ENCODE assay signal across 8 mouse cellular contexts in genomic region chr10:127526681-127527080, GRCm38 (mm10). TPM values are rescaled to one million over a fixed set of nuclear protein-coding genes. Genes with fewer than 3 reads are reported as not detected.
DNase-seq lines count a peak whose midpoint lies in the region; ATAC-seq and TF ChIP-seq lines count a peak whose summit lies in the region.

No protein-coding gene starts in this region.

- under 1% methylated on average over 26 of the region's 26 CpGs for WGBS in bone marrow, adult 2 months
- WGBS in forebrain, embryonic 12.5 days, result under 1% methylated on average over 26 of the region's 26 CpGs
- under 1% methylated on average over 24 of the region's 26 CpGs for WGBS in hindbrain, embryonic 16.5 days
- WGBS in liver, embryonic 11.5 days, result under 1% methylated on average over 26 of the region's 26 CpGs

- TF ChIP-seq CTCF in bone marrow, adult 2 months (IDR thresholded peaks at IDR 0.05; ENCODE audit: control insufficient read depth, insufficient read depth, low read length), result peak; percentile 19; the same call in 1 of the 2 replicates

- H3K36me3 ChIP-seq in forebrain, embryonic 12.5 days (replicated peaks), result no peaks in the 10 kb centered on the region
- H3K36me3 ChIP-seq in hindbrain, embryonic 16.5 days (ENCODE audit: control insufficient read depth, insufficient read depth, low read length), result no peaks in the 10 kb centered on the region
- no peaks in the 10 kb centered on the region for H3K36me3 ChIP-seq in liver, embryonic 11.5 days (ENCODE audit: control insufficient read depth, insufficient read depth, low read length)

- TF ChIP-seq POLR2A in bone marrow, adult 2 months (IDR thresholded peaks at IDR 0.05; ENCODE audit: borderline replicate concordance, control insufficient read depth, low read depth, low read length), result no peak

- DNase-seq in cerebellum, adult 9-10 months, result no peak
- DNase-seq in liver, embryonic 11.5 days (ENCODE audit: low spot score), result peak; percentile 57
- DNase-seq in naive thymus-derived CD4-positive, alpha-beta T cell, adult 2 months (ENCODE audit: low read depth), result peak; percentile 37
- no peak for DNase-seq in layer of hippocampus, adult 18-20 months (ENCODE audit: low spot score in 2 of 2)

- peaks cover 89% of the 10 kb centered on the region for H3K27me3 ChIP-seq in forebrain, embryonic 12.5 days
- peaks cover 24% of the 10 kb centered on the region for H3K27me3 ChIP-seq in hindbrain, embryonic 16.5 days (replicated peaks; ENCODE audit: control insufficient read depth, insufficient read depth, low read length)
- H3K27me3 ChIP-seq in liver, embryonic 11.5 days (replicated peaks; ENCODE audit: control insufficient read depth, insufficient read depth, low read length), result peaks cover 85% of the 10 kb centered on the region

- no peaks in the 10 kb centered on the region for H3K9me3 ChIP-seq in forebrain, embryonic 12.5 days
- no peaks in the 10 kb centered on the region for H3K9me3 ChIP-seq in hindbrain, embryonic 16.5 days (ENCODE audit: control insufficient read depth, low read length)
- H3K9me3 ChIP-seq in liver, embryonic 11.5 days (ENCODE audit: control insufficient read depth, low read length), result no peaks in the 10 kb centered on the region

- H3K4me1 ChIP-seq in bone marrow, adult 2 months (ENCODE audit: control insufficient read depth, insufficient read depth, low read length), result no peaks in the 10 kb centered on the region; the same call in none of the 2 replicates
- H3K4me1 ChIP-seq in forebrain, embryonic 12.5 days, result peaks cover 80% of the 10 kb centered on the region
- peaks cover 57% of the 10 kb centered on the region for H3K4me1 ChIP-seq in hindbrain, embryonic 16.5 days (ENCODE audit: control insufficient read depth, insufficient read depth, low read depth, low read length)
- peaks cover 10% of the 10 kb centered on the region for H3K4me1 ChIP-seq in liver, embryonic 11.5 days (replicated peaks; ENCODE audit: control insufficient read depth, insufficient read depth, low read length)

- no peak overlapping the region for H3K4me3 ChIP-seq in bone marrow, adult 2 months (replicated peaks; ENCODE audit: control insufficient read depth, low read depth, low read length)
- H3K4me3 ChIP-seq in forebrain, embryonic 12.5 days (replicated peaks), result peak overlapping the region; percentile 27
- H3K4me3 ChIP-seq in hindbrain, embryonic 16.5 days (ENCODE audit: low read length), result peak overlapping the region; percentile 23
- peak overlapping the region; percentile 34 for H3K4me3 ChIP-seq in liver, embryonic 11.5 days (ENCODE audit: low read depth, low read length)

- H3K9ac ChIP-seq in forebrain, embryonic 12.5 days, result peak overlapping the region; percentile 33; the same call in 1 of the 2 replicates
- H3K9ac ChIP-seq in hindbrain, embryonic 16.5 days (ENCODE audit: low read depth, low read length), result peak overlapping the region; percentile 48
- H3K9ac ChIP-seq in liver, embryonic 11.5 days (ENCODE audit: low read depth, low read length), result 0 out of 2 replicates have a peak overlapping the region, but pooled peaks have one; percentile 5

- peak overlapping the region; percentile 66 for H3K4me2 ChIP-seq in forebrain, embryonic 12.5 days
- H3K4me2 ChIP-seq in hindbrain, embryonic 16.5 days (ENCODE audit: low read length), result peak overlapping the region; percentile 94
- peak overlapping the region; percentile 53 for H3K4me2 ChIP-seq in liver, embryonic 11.5 days

- H3K27ac ChIP-seq in bone marrow, adult 2 months (ENCODE audit: control insufficient read depth, insufficient read depth, low read depth, low read length, poor library complexity), result no peak overlapping the region
- H3K27ac ChIP-seq in forebrain, embryonic 12.5 days, result peak overlapping the region; percentile 76
- H3K27ac ChIP-seq in hindbrain, embryonic 16.5 days (ENCODE audit: low read depth, low read length), result peak overlapping the region; percentile 64
- no peak overlapping the region for H3K27ac ChIP-seq in liver, embryonic 11.5 days (ENCODE audit: low read depth, low read length)

- ATAC-seq in cerebellum, adult (ENCODE audit: insufficient number of reproducible peaks, low FRiP score, low TSS enrichment), result peak; percentile 37; the same call in 1 of the 2 replicates
- no peak for ATAC-seq in forebrain, embryonic 12.5 days (ENCODE audit: low FRiP score)
- ATAC-seq in hindbrain, embryonic 16.5 days, result peak; percentile 7; the same call in 1 of the 2 replicates
- no peak; the same call in 1 of the 2 replicates for ATAC-seq in liver, embryonic 11.5 days (replicated peaks; ENCODE audit: low FRiP score)

RNA-seq across cellular contexts. Expression of gene Shmt2, which starts 4.4 kb away (rescaled TPM):
- polyA plus RNA-seq in bone marrow, adult 2 months (2011; ENCODE audit: insufficient read depth, insufficient read length, low replicate concordance, missing spikeins), result 36.7 and 39.9 TPM in 2 replicates
- 103 and 105 TPM in 2 replicates for polyA plus RNA-seq in forebrain, embryonic 12.5 days (2016; fragmentation: Nextera tagmentation; extraction: Ambion mirVana)
- polyA plus RNA-seq in hindbrain, embryonic 16.5 days (2015; fragmentation: Nextera tagmentation; extraction: Ambion mirVana), result 52.8 and 59.3 TPM in 2 replicates
- 261 and 286 TPM in 2 replicates for polyA plus RNA-seq in liver, embryonic 11.5 days (2014; fragmentation: Nextera tagmentation; extraction: Ambion mirVana)
- total RNA-seq in layer of hippocampus, adult 18-20 months (2021), result 10 to 100 TPM; 24.2 to 25.3 TPM

RNA-seq across cellular contexts. Expression of gene Nxph4, which starts 7.7 kb away (rescaled TPM):
- not detected in 2 replicates for polyA plus RNA-seq in bone marrow, adult 2 months (2011; ENCODE audit: insufficient read depth, insufficient read length, low replicate concordance, missing spikeins)
- 60.0 and 62.4 TPM in 2 replicates for polyA plus RNA-seq in forebrain, embryonic 12.5 days (2016; fragmentation: Nextera tagmentation; extraction: Ambion mirVana)
- 129 and 136 TPM in 2 replicates for polyA plus RNA-seq in hindbrain, embryonic 16.5 days (2015; fragmentation: Nextera tagmentation; extraction: Ambion mirVana)
- polyA plus RNA-seq in liver, embryonic 11.5 days (2014; fragmentation: Nextera tagmentation; extraction: Ambion mirVana), result 0.56 TPM in 1 of 2 replicates, not detected in the other
- 1 to 10 TPM; 1.2 to 1.3 TPM for total RNA-seq in layer of hippocampus, adult 18-20 months (2021)

RNA-seq across cellular contexts. Expression of gene Ndufa4l2, which starts 11.9 kb away (rescaled TPM):
- not detected in 2 replicates for polyA plus RNA-seq in bone marrow, adult 2 months (2011; ENCODE audit: insufficient read depth, insufficient read length, low replicate concordance, missing spikeins)
- polyA plus RNA-seq in forebrain, embryonic 12.5 days (2016; fragmentation: Nextera tagmentation; extraction: Ambion mirVana), result 5.9 and 9.0 TPM in 2 replicates
- polyA plus RNA-seq in hindbrain, embryonic 16.5 days (2015; fragmentation: Nextera tagmentation; extraction: Ambion mirVana), result 23.2 and 29.5 TPM in 2 replicates
- 34.2 TPM in 2 replicates for polyA plus RNA-seq in liver, embryonic 11.5 days (2014; fragmentation: Nextera tagmentation; extraction: Ambion mirVana)
- total RNA-seq in layer of hippocampus, adult 18-20 months (2021), result 1 to 10 TPM; 3.6 to 3.8 TPM

RNA-seq across cellular contexts. Expression of gene Stac3, which starts 25.2 kb away (rescaled TPM):
- polyA plus RNA-seq in bone marrow, adult 2 months (2011; ENCODE audit: insufficient read depth, insufficient read length, low replicate concordance, missing spikeins), result 2.4 and 5.0 TPM in 2 replicates
- polyA plus RNA-seq in forebrain, embryonic 12.5 days (2016; fragmentation: Nextera tagmentation; extraction: Ambion mirVana), result 1.2 and 1.8 TPM in 2 replicates
- polyA plus RNA-seq in hindbrain, embryonic 16.5 days (2015; fragmentation: Nextera tagmentation; extraction: Ambion mirVana), result 2.0 and 3.3 TPM in 2 replicates
- 0.32 and 0.39 TPM in 2 replicates for polyA plus RNA-seq in liver, embryonic 11.5 days (2014; fragmentation: Nextera tagmentation; extraction: Ambion mirVana)
- total RNA-seq in layer of hippocampus, adult 18-20 months (2021), result 1 to 10 TPM; 2.4 to 3.5 TPM

Comparison
In these comparisons a context has a peak if more than half of its experiments do, and no peak if none do; other contexts are left out.
1. ATAC-seq: peak in cerebellum, adult (single experiment) and hindbrain, embryonic 16.5 days (single experiment); none in forebrain, embryonic 12.5 days (single experiment) and liver, embryonic 11.5 days (single experiment).
2. DNase-seq: peak in liver, embryonic 11.5 days (single experiment) and naive thymus-derived CD4-positive, alpha-beta T cell, adult 2 months (single experiment); none in cerebellum, adult 9-10 months (single experiment) and layer of hippocampus, adult 18-20 months (0 of 2).
3. H3K27ac ChIP-seq: peak in forebrain, embryonic 12.5 days (single experiment) and hindbrain, embryonic 16.5 days (single experiment); none in bone marrow, adult 2 months (single experiment) and liver, embryonic 11.5 days (single experiment).
4. RNA of gene Nxph4, which starts 7.7 kb away (polyA plus RNA-seq): 129 to 136 TPM in hindbrain, embryonic 16.5 days and 60.0 to 62.4 TPM in forebrain, embryonic 12.5 days; 0.56 TPM in liver, embryonic 11.5 days and not detected in bone marrow, adult 2 months; every median in the first group is over 10 times any median in the second.
5. Peak in every context shown above with its lines, with median percentiles within 50 percentile points of each other: H3K4me2 ChIP-seq and H3K9ac ChIP-seq.